Mouse (Mus musculus) right cerebral cortex, adult 18-20 months (tissue): ENCODE results near the gene 1110051M20Rik.

Experiments used
- DNase-seq: peaks from one replicate; pipeline ENCODE4 v3.0.0; 2022; ENCODE audit warnings: mixed read lengths

The 1110051M20Rik gene

GRCm38 (mm10) chr2:91457656-91458251, 13.2 kb upstream of the 1110051M20Rik start:
- no peak for DNase-seq

GRCm38 (mm10) chr2:91457259-91457655, 12.8 kb upstream of the 1110051M20Rik start, which contains the start of gene Lrp4:
TSS of gene Lrp4 (plus strand) at chr2:91457511.
- no peak for DNase-seq

GRCm38 (mm10) chr2:91456491-91457100, 12.1 kb upstream of the 1110051M20Rik start:
- DNase-seq = no peak

GRCm38 (mm10) chr2:91455826-91456225, 11.3 kb upstream of the 1110051M20Rik start:
- DNase-seq = peak; percentile 67

GRCm38 (mm10) chr2:91454434-91454833, 9.9 kb upstream of the 1110051M20Rik start:
- no peak for DNase-seq

- no peak for DNase-seq
Observed at GRCm38 (mm10) chr2:91453231-91454075, 8.9 kb upstream of the 1110051M20Rik start.

GRCm38 (mm10) chr2:91452658-91453057, 8.2 kb upstream of the 1110051M20Rik start:
- DNase-seq = no peak

- DNase-seq = no peak
Observed at GRCm38 (mm10) chr2:91450316-91450715, 5.8 kb upstream of the 1110051M20Rik start.

- no peak for DNase-seq
Observed at GRCm38 (mm10) chr2:91449662-91450061, 5.2 kb upstream of the 1110051M20Rik start.

- no peak for DNase-seq
Observed at GRCm38 (mm10) chr2:91442241-91442640, 2.3 kb downstream of the 1110051M20Rik start.

- no peak for DNase-seq
Observed at GRCm38 (mm10) chr2:91441715-91442114, 2.8 kb downstream of the 1110051M20Rik start.

- no peak for DNase-seq
Observed at GRCm38 (mm10) chr2:91440686-91441085, 3.8 kb downstream of the 1110051M20Rik start.

- DNase-seq = no peak
Observed at GRCm38 (mm10) chr2:91439876-91440275, 4.6 kb downstream of the 1110051M20Rik start.

- DNase-seq = no peak
Observed at GRCm38 (mm10) chr2:91439271-91439670, 5.2 kb downstream of the 1110051M20Rik start.

GRCm38 (mm10) chr2:91437116-91437815, 7.2 kb downstream of the 1110051M20Rik start:
- DNase-seq = no peak

GRCm38 (mm10) chr2:91436713-91437112, 7.8 kb downstream of the 1110051M20Rik start:
- DNase-seq = no peak

GRCm38 (mm10) chr2:91430600-91430919, 13.9 kb downstream of the 1110051M20Rik start:
- no peak for DNase-seq

GRCm38 (mm10) chr2:91429915-91430599, 14.4 kb downstream of the 1110051M20Rik start:
- no peak for DNase-seq

GRCm38 (mm10) chr2:91429146-91429545, 15.4 kb downstream of the 1110051M20Rik start:
- DNase-seq = no peak

GRCm38 (mm10) chr2:91426321-91426720, 18.2 kb downstream of the 1110051M20Rik start:
- DNase-seq = no peak

GRCm38 (mm10) chr2:91424061-91424720, 20.3 kb downstream of the 1110051M20Rik start:
- no peak for DNase-seq

- no peak for DNase-seq
Observed at GRCm38 (mm10) chr2:91421641-91422040, 22.9 kb downstream of the 1110051M20Rik start.
